Mouse (Mus musculus) right cerebral cortex, postnatal 25 days (tissue): ENCODE measurements at regions not wholly inside any gene's neighbourhood (a gene's known extent, or its start where the extent isn't known, plus 50 kb on each side); places are given as distances from the start of the nearest gene placed in this dataset.

ENCODE experiments used
- DNase-seq: peaks from one replicate; pipeline ENCODE4 v3.0.0; 2022

DNA sequence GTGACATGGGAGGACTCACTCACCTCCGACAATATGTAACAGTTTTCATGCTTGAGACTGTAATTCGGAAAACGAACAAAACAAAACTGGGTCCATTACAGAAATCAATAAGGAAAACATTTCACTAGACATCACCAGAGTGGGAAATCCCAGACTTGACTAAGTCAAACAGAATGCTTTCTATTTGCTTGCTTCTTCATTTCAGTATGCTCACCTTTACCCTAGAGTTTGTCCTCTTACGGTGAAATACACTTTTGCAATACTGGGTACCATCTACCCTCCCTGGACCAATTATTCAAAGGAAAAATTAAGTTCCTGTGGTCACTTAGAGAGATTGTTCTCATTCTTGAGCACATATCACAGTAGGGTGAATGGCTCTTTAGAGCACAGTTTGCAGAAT, 613.4 kb upstream of the 4930412O13Rik start:
- no peak for DNase-seq

GRCm38 (mm10) chr2:9283441-9283840, 597.6 kb upstream of the 4930412O13Rik start:
- DNase-seq = no peak

- no peak for DNase-seq
Observed at GRCm38 (mm10) chr2:9285800-9286199, 595.3 kb upstream of the 4930412O13Rik start.

- no peak for DNase-seq
Observed at GRCm38 (mm10) chr2:9287077-9287476, 594.0 kb upstream of the 4930412O13Rik start.

DNA sequence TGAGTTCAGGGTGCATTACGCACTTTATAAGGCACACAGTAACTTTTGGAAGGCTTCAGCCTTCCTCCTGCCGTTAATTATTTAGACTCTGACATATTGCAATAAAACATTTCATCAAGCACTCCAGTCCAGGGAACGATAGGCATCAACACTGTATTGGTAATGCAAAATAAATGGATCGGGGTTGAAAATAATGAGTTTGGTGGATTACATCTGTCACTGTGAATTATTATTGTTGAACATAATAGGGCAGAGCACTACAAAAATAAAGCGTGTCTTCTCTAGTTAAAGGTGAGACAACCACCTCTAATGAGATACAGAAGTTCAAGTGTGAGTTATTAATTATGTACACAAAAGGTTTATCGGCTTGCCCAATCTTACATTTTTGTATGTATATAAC, 593.4 kb upstream of the 4930412O13Rik start:
- no peak for DNase-seq

DNA sequence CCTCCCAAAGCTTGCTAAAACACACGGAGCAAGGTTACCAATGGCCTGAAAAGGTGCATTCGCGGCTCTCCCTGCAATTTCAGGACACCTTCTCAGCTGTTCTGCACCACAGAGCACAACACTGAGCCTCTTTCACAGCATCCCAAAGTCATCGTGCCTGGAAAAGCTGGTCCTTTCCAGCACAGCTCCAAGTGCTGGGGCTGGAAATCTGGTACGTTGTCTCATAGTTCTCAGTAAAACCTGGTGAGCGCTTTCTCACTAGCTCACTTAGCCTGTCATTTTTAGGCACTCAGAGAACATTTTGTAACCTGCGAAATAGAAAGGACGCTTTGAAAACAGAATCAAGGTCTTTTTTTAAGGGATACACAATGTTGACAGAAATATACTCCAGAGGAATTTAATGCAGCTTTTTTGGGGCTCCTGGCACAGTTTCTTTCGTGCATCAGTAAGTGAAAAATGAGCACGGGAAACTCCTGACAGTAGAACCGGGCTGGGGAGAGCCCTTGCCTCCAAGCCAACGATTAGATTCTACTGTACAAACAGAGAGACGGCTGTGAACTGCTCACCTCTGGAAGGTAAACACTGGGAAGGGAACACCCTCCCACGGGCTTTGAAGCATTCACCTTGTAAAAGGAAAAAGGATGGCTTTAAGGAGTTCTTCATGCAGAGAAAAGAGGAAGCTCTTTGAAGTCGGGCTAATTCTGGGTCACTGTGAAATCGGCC, 549.3 kb upstream of the 4930412O13Rik start:
- DNase-seq = peak; percentile 30

GRCm38 (mm10) chr2:9348982-9349381, 532.1 kb upstream of the 4930412O13Rik start:
- DNase-seq = no peak

DNA sequence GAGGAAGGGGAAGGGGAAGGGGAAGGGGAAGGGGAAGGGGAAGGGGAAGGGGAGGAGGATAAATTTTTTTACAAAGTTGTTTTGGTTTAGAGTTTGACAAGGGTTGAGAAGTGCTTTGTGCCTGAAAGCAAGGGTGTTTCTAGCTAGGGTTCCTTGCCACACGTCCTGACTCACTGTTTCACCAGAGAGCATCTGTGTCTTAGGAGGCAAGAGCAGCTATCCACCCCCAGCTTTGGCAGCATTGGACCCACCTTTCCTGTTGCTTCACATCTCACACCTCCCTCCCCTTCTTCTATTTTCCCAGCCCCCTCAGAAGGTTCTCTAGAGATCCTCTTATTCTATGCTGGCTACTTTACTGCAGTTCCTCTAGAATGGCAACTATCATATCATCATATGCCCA, 531.1 kb upstream of the 4930412O13Rik start:
- no peak for DNase-seq

GRCm38 (mm10) chr2:9352190-9352589, 528.9 kb upstream of the 4930412O13Rik start:
- DNase-seq = no peak

DNA sequence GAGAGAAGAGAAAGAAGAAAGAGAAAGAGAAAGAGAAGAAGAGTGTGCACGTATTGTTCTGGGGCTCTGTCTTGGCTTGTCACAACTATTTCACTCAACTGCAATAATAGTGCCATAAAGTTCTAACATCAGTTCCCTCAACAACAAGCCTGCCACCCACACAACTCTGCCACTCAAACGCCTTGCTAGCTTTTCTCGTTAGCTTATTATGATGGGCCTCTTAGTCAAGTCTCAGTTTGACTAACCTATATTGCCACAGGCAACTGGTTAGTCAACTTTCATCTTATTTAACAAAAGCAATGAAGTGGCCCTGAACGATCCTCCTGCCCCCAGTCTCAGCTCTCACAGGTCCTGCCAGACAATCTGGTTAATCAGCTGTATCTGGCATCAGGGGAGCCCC, 521.0 kb upstream of the 4930412O13Rik start:
- no peak for DNase-seq

DNA sequence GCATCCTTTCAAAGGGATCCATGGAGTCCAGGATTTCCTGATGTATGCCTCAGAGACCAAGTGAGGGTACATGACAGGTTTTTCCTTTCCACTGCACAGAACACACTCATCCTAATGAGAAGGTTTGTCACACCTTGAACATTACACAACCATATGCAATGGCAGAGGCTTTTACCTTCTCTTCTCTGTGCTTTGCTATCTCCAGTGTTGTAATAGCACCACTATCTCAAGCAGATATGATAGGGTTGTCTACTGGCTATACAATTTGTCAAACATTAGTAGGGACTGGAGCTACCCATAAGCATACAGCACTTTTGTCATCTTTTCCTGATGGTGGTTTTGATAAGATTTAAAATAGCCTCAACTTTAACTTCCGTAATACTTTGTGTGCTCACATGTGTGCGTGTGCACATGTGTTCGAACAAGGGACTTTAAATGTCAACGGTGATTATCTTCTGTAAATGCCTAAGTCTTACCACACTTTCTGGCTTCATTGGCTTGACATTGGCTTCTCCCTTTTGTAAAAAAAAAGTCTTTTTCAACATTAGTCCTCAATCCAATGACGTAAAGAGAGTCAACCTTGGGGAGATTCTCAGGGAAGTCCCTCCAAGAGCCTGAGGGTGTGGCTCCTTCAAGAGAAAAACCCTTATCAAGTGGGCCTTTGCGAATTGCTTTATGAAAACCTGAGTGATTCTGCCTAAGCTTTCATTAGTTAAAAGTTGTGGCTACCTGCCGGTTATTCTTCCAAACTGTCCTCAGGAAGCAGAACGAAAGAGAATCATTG, 513.1 kb upstream of the 4930412O13Rik start:
- no peak for DNase-seq

DNA sequence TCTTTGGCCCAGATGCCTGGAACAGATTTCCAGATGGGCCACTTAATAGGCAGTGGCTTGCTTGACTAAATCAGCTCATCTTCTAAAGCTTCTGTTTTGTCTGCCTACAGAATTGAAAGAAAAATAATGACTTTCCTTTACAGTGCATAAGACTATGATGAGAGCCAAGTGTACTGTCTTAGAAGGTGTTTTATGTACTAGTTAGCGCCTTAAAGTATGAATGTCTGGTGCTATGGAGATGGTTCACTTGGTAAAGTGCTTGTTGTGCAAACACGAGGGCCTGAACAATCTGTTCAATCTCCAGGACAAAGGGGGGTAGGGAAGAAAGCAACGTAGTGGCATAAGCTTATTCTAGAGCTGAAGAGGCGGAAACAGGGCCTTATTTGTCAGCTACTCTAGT, 511.5 kb upstream of the 4930412O13Rik start:
- DNase-seq = no peak

DNA sequence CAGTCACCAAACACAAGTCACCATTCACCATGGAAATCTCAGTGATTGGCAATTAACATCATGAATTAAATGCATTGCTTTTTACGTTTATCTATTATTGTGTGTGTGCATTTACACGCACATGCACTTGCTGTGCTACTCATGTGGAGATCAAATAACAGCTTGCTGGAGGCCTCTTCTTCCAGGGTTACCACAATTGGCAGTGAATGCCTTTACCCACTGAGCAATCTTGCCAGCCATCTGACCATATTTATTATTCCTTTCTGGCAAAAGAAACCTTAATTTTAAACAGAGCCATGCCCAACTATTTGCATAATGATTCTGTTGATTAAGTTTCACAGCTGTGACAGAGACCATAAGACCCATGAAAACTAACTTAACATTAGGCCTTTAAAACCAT, 494.5 kb upstream of the 4930412O13Rik start:
- no peak for DNase-seq

DNA sequence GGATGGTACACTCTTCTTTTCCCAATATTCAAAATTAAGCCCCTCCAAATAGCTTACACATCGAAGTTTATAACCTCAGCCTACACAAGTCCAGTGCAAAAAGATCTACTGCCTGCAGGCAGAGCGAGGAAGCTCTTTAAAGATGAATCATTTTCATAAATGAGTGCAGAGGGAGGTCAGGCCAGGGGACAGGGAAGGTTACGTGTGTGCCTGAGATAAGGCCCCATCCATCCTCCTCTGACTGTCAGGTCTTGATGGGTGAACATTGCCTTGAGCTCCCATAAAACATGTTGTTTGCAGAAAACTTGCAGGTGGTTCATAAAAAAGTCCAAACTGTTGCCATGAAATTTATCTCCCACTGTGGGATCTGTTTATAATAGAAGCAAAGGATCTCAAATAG, 493.0 kb upstream of the 4930412O13Rik start:
- no peak for DNase-seq

DNA sequence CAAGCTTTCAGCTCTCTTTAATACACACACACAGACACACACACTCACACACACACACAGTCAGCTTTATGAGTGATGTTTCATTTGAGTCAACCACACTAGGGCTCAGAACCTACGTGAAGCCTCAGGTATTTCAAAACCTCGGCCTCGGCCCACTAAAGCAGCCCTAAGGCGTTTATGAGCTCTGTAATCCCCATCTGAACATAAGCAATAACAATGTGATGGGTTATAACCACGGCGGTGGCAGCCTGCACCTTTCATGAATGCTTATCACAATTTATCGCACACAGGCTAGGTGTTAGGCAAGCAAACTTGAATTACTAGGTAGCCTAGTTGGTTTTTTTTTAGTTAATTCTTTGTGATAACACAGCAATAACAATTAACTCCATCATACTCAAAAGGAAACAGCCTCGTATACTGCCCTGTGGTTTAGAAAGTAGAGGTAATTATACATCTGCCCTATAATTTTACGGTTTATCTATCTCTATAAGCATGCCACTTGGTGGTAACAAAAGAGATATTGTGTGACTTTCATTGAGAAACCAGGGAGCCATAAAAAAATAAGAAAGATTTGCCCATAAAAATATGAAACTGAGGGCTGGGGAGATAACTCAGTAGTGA, 485.6 kb upstream of the 4930412O13Rik start:
- DNase-seq = no peak

- no peak for DNase-seq
Observed at GRCm38 (mm10) chr2:9401461-9401860, 479.6 kb upstream of the 4930412O13Rik start.

GRCm38 (mm10) chr2:9402281-9402680, 478.8 kb upstream of the 4930412O13Rik start:
- DNase-seq = no peak

DNA sequence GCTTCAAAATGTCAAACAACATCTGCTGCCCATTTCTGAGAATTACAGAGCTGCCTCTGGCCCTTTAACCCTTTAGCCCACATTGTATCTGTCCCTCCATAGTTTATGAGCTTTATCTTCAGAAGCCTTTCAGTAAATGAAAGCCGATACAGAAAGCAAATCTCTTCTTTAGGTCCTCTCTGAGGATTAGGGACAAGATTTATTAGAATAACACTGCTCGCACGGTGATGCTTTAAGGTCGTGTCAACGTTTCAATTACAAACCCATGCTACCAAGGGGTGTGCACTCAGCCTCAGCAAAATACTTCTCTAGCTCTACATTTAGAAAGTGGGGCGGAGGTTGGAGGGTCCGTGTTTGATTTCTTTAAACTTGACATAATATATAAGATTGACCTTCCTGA, 472.0 kb upstream of the 4930412O13Rik start:
- no peak for DNase-seq

- DNase-seq = no peak
Observed at GRCm38 (mm10) chr2:9422686-9423085, 458.4 kb upstream of the 4930412O13Rik start.

- DNase-seq = no peak
Observed at GRCm38 (mm10) chr2:9423534-9423933, 457.5 kb upstream of the 4930412O13Rik start.

DNA sequence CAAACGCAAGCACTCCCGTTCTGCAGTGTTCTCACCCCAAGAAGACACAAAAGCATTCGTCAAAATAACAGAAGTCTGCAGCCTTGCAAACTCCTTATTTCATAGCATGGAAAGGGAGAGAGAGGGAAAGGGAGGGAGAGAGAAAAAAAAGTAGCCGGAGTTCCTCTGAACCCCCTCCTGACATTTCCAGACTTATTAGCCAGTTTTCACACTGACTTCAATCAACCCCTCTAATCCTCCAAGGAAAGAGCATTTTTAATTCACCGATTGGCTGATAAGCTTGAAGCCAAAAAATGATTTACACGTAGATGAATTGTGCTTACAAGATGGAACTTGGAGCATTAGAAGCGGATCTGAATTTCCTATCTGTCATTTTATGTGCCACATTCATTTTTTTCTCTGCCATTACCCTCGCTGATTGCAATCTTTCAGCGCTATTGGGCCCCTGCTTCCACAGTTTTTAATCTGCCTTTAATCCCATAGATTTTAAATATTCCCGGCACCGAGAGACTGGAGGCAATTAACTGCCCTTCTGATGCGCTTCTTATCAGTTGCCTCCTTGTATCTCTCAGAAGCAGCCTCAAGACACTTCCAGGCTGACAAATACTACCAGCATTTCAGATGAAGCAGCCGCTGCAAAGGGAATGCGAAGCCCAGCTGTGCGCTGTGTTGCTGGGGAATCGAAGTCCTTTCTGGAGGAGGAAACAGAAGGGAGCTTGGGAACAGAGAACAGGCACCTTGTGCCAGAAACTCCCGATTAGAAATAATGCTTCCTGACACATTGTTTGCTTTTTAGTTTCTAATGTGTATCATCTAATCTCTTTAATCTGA, 447.7 kb upstream of the 4930412O13Rik start:
- no peak for DNase-seq

DNA sequence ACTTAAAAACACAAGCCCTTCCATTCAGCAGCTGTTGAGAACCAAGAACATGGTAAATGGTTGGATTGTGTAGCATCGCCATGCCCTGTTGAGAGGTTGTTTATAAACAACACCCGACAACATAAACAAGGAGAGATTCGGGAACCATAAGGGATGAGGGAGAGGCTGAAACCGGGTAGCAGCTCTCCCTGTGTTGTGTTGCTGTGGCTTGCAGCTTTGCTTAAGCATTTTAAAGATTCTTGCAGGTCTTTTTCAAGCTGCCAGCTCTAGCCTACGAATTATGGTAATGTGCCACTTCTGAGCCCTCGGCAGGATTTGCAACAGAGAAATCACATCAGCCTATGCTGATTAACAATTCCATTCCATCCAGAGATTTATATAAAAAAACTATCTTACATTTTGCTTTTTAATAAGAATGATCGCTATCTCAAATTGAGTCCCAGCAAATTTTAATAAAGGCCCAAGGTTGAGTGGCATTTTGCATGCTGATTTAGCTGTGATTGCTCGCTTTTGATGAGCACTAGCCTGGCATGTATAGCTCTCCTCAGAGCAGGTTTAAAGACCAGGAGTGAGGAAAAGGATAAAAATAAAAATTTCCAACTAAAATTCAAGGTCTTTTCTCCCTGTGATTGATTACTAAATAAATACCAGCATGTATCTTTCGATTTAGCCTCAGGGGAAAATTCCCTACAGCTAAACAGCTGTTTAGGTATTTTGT, 445.7 kb upstream of the 4930412O13Rik start:
- no peak for DNase-seq
